Mouse (Mus musculus): ENCODE measurements around the gene Ifi35. TPM values are rescaled to one million over a fixed set of nuclear protein-coding genes. Genes with fewer than 3 reads are reported as not detected.
"Not testable (repeated sequence)": the region's sequence is repeated elsewhere in the genome, so short reads cannot be mapped to it uniquely, and the experiment has no call there.

The Ifi35 gene
- polyA plus RNA-seq, 1 experiment from 2014 or later = 8.3 TPM

GRCm38 (mm10) chr11:101474298-101474697, 26.1 kb downstream of the Ifi35 start:
- H3K27ac ChIP-seq = no peak overlapping the region
- H3K9ac ChIP-seq = no peak overlapping the region
- no peak for ATAC-seq (ENCODE audit: low FRiP score, low read depth)
- no peaks in the 10 kb centered on the region for H3K9me3 ChIP-seq
- 80% methylated on average over 5 of the region's 5 CpGs for WGBS
- peaks cover 4% of the 10 kb centered on the region; the same call in 1 of the 2 replicates for H3K4me1 ChIP-seq
- H3K4me3 ChIP-seq = no peak overlapping the region
- H3K36me3 ChIP-seq = no peaks in the 10 kb centered on the region; the same call in 1 of the 2 replicates
- H3K27me3 ChIP-seq = peaks cover 9% of the 10 kb centered on the region; the same call in 1 of the 2 replicates
- no peak overlapping the region for H3K4me2 ChIP-seq (replicated peaks)

GRCm38 (mm10) chr11:101476361-101476760, 28.2 kb downstream of the Ifi35 start:
- H3K36me3 ChIP-seq; H3K9me3 ChIP-seq; H3K4me3 ChIP-seq; H3K27ac ChIP-seq; H3K27me3 ChIP-seq; H3K4me1 ChIP-seq; H3K9ac ChIP-seq; H3K4me2 ChIP-seq (replicated peaks); ATAC-seq (ENCODE audit: low FRiP score, low read depth): not testable (repeated sequence)
- WGBS = 84% methylated on average over 4 of the region's 4 CpGs

- H3K27ac ChIP-seq = no peak overlapping the region
- H3K4me1 ChIP-seq = peaks cover 7% of the 10 kb centered on the region
Measured at GRCm38 (mm10) chr11:101477194-101477551, 29.0 kb downstream of the Ifi35 start.

GRCm38 (mm10) chr11:101477552-101478211, 29.5 kb downstream of the Ifi35 start:
- WGBS = 58% methylated on average over 10 of the region's 10 CpGs
- no peaks in the 10 kb centered on the region for H3K9me3 ChIP-seq
- H3K4me2 ChIP-seq (replicated peaks) = no peak overlapping the region
- H3K9ac ChIP-seq = no peak overlapping the region
- ATAC-seq (ENCODE audit: low FRiP score, low read depth) = no peak
- H3K27me3 ChIP-seq = peaks cover 6% of the 10 kb centered on the region; the same call in 1 of the 2 replicates
- H3K4me1 ChIP-seq = peaks cover 7% of the 10 kb centered on the region
- H3K27ac ChIP-seq = no peak overlapping the region
- H3K36me3 ChIP-seq = no peaks in the 10 kb centered on the region
- no peak overlapping the region for H3K4me3 ChIP-seq

More at GRCm38 (mm10) chr11:101477194-101477551, 29.0 kb downstream of the Ifi35 start:
- Histone ChIP-seq H3K4me2 (replicated peaks) (no peak overlapping the region), H3K9me3 (no peaks in the 10 kb centered on the region), H3K27me3 (peaks cover 6% of the 10 kb centered on the region; the same call in 1 of the 2 replicates), H3K4me3 (no peak overlapping the region), H3K9ac (no peak overlapping the region), H3K36me3 (no peaks in the 10 kb centered on the region)
- no peak for ATAC-seq (ENCODE audit: low FRiP score, low read depth)
- 51% methylated on average over 4 of the region's 4 CpGs for WGBS

GRCm38 (mm10) chr11:101479171-101479635, 31.0 kb downstream of the Ifi35 start:
- peaks cover 6% of the 10 kb centered on the region; the same call in 1 of the 2 replicates for H3K27me3 ChIP-seq
- 14% methylated on average over 18 of the region's 18 CpGs for WGBS
- no peaks in the 10 kb centered on the region for H3K9me3 ChIP-seq
- H3K27ac ChIP-seq = no peak overlapping the region
- H3K9ac ChIP-seq = no peak overlapping the region
- H3K36me3 ChIP-seq = no peaks in the 10 kb centered on the region
- H3K4me1 ChIP-seq = peaks cover 7% of the 10 kb centered on the region
- H3K4me2 ChIP-seq (replicated peaks) = peak overlapping the region; percentile 32
- ATAC-seq (ENCODE audit: low FRiP score, low read depth) = no peak
- no peak overlapping the region for H3K4me3 ChIP-seq

GRCm38 (mm10) chr11:101480912-101481311, 32.7 kb downstream of the Ifi35 start:
- H3K27me3 ChIP-seq = peaks cover 6% of the 10 kb centered on the region; the same call in 1 of the 2 replicates
- no peak overlapping the region for H3K27ac ChIP-seq
- WGBS = 24% methylated on average over 6 of the region's 6 CpGs
- no peaks in the 10 kb centered on the region for H3K9me3 ChIP-seq
- peaks cover 7% of the 10 kb centered on the region for H3K4me1 ChIP-seq
- no peak for ATAC-seq (ENCODE audit: low FRiP score, low read depth)
- H3K4me3 ChIP-seq = no peak overlapping the region
- H3K9ac ChIP-seq = no peak overlapping the region
- H3K36me3 ChIP-seq = no peaks in the 10 kb centered on the region
- no peak overlapping the region for H3K4me2 ChIP-seq (replicated peaks)

GRCm38 (mm10) chr11:101483804-101484203, 35.6 kb downstream of the Ifi35 start:
- H3K4me2 ChIP-seq (replicated peaks) = no peak overlapping the region
- no peak for ATAC-seq (ENCODE audit: low FRiP score, low read depth)
- no peaks in the 10 kb centered on the region for H3K9me3 ChIP-seq
- H3K27ac ChIP-seq = no peak overlapping the region
- H3K4me3 ChIP-seq = no peak overlapping the region
- H3K27me3 ChIP-seq = peaks cover 5% of the 10 kb centered on the region; the same call in 1 of the 2 replicates
- H3K9ac ChIP-seq = no peak overlapping the region
- H3K4me1 ChIP-seq = peaks cover 7% of the 10 kb centered on the region
- 37% methylated on average over 3 of the region's 3 CpGs for WGBS
- H3K36me3 ChIP-seq = peaks cover 24% of the 10 kb centered on the region

- Histone ChIP-seq H3K27ac (no peak overlapping the region), H3K4me2 (replicated peaks) (no peak overlapping the region), H3K36me3 (peaks cover 28% of the 10 kb centered on the region), H3K4me3 (no peak overlapping the region), H3K27me3 (peaks cover under 1% of the 10 kb centered on the region; the same call in 1 of the 2 replicates), H3K9me3 (no peaks in the 10 kb centered on the region), H3K4me1 (peaks cover 3% of the 10 kb centered on the region), H3K9ac (no peak overlapping the region)
- WGBS = 85% methylated on average over 6 of the region's 6 CpGs
- no peak for ATAC-seq (ENCODE audit: low FRiP score, low read depth)
Measured at GRCm38 (mm10) chr11:101484245-101484644, 36.0 kb downstream of the Ifi35 start.

GRCm38 (mm10) chr11:101484814-101485213, 36.6 kb downstream of the Ifi35 start:
- H3K4me3 ChIP-seq = no peak overlapping the region
- peaks cover 34% of the 10 kb centered on the region for H3K36me3 ChIP-seq

GRCm38 (mm10) chr11:101485509-101486028, 37.4 kb downstream of the Ifi35 start:
- Histone ChIP-seq H3K36me3 (peaks cover 35% of the 10 kb centered on the region), H3K4me3 (no peak overlapping the region), H3K27ac (no peak overlapping the region), H3K4me2 (replicated peaks) (no peak overlapping the region), H3K4me1 (no peaks in the 10 kb centered on the region), H3K27me3 (no peaks in the 10 kb centered on the region), H3K9me3 (no peaks in the 10 kb centered on the region), H3K9ac (peak overlapping the region; percentile 35; the same call in 1 of the 2 replicates)
- ATAC-seq (ENCODE audit: low FRiP score, low read depth) = no peak
- WGBS = 38% methylated on average over 6 of the region's 6 CpGs

More at GRCm38 (mm10) chr11:101484814-101485213, 36.6 kb downstream of the Ifi35 start:
- ATAC-seq (ENCODE audit: low FRiP score, low read depth) = no peak
- WGBS = 87% methylated on average over 7 of the region's 7 CpGs
- H3K9ac ChIP-seq = no peak overlapping the region
- no peak overlapping the region for H3K4me2 ChIP-seq (replicated peaks)
- H3K27me3 ChIP-seq = no peaks in the 10 kb centered on the region
- H3K4me1 ChIP-seq = no peaks in the 10 kb centered on the region; the same call in 1 of the 2 replicates
- no peak overlapping the region for H3K27ac ChIP-seq
- no peaks in the 10 kb centered on the region for H3K9me3 ChIP-seq

GRCm38 (mm10) chr11:101486126-101486525, 37.9 kb downstream of the Ifi35 start:
- no peaks in the 10 kb centered on the region for H3K9me3 ChIP-seq
- H3K27me3 ChIP-seq = no peaks in the 10 kb centered on the region
- WGBS = 72% methylated on average over 6 of the region's 6 CpGs
- H3K4me3 ChIP-seq = no peak overlapping the region
- H3K27ac ChIP-seq = no peak overlapping the region
- H3K4me1 ChIP-seq = no peaks in the 10 kb centered on the region
- ATAC-seq (ENCODE audit: low FRiP score, low read depth) = no peak
- no peak overlapping the region for H3K9ac ChIP-seq
- H3K4me2 ChIP-seq (replicated peaks) = no peak overlapping the region
- peaks cover 37% of the 10 kb centered on the region for H3K36me3 ChIP-seq

GRCm38 (mm10) chr11:101506269-101506780, 58.1 kb downstream of the Ifi35 start:
- H3K4me3 ChIP-seq = no peak overlapping the region
- H3K4me1 ChIP-seq = no peaks in the 10 kb centered on the region
- no peak overlapping the region for H3K4me2 ChIP-seq (replicated peaks)
- no peak overlapping the region for H3K27ac ChIP-seq
- WGBS = 89% methylated on average over 5 of the region's 5 CpGs
- H3K9me3 ChIP-seq = no peaks in the 10 kb centered on the region
- no peak for ATAC-seq (ENCODE audit: low FRiP score, low read depth)
- peaks cover 69% of the 10 kb centered on the region for H3K36me3 ChIP-seq
- H3K27me3 ChIP-seq = no peaks in the 10 kb centered on the region
- no peak overlapping the region for H3K9ac ChIP-seq
